Mouse (Mus musculus): ENCODE data around the gene Cd40.

The Cd40 gene

GRCm38 (mm10) chr2:165056377-165057085, 1.1 kb downstream of the Cd40 start:
- DNase-seq (ENCODE audit: low spot score in 2 of 2) = no peak

- DNase-seq (ENCODE audit: low spot score in 2 of 2) = no peak
These were observed 4.5 kb downstream of the Cd40 start for GRCm38 (mm10) chr2:165059961-165060360.

- no peak for DNase-seq (ENCODE audit: low spot score in 2 of 2)
These were observed 6.4 kb downstream of the Cd40 start for GRCm38 (mm10) chr2:165061638-165062433.

GRCm38 (mm10) chr2:165064489-165064888, 9.1 kb downstream of the Cd40 start:
- peak; percentile 67 to 72 for DNase-seq (ENCODE audit: low spot score in 2 of 2)

GRCm38 (mm10) chr2:165068806-165069205, 13.4 kb downstream of the Cd40 start:
- no peak for DNase-seq (ENCODE audit: low spot score in 2 of 2)

- peak; percentile 82 to 86 for DNase-seq (ENCODE audit: low spot score in 2 of 2)
These were observed 14.8 kb downstream of the Cd40 start for GRCm38 (mm10) chr2:165070096-165070816.

GRCm38 (mm10) chr2:165073381-165073781, 18.0 kb downstream of the Cd40 start:
- peak in 1 of 2 experiments; percentile 31 for DNase-seq (ENCODE audit: low spot score in 2 of 2)

- DNase-seq (ENCODE audit: low spot score in 2 of 2) = peak; percentile 46 to 55
These were observed 18.9 kb downstream of the Cd40 start for GRCm38 (mm10) chr2:165074081-165074884.

- DNase-seq (ENCODE audit: low spot score in 2 of 2) = peak; percentile 92
These were observed 19.5 kb downstream of the Cd40 start for GRCm38 (mm10) chr2:165074937-165075336.

GRCm38 (mm10) chr2:165077055-165077454, 21.6 kb downstream of the Cd40 start:
- DNase-seq (ENCODE audit: low spot score in 2 of 2) = no peak

GRCm38 (mm10) chr2:165078045-165078444, 22.6 kb downstream of the Cd40 start:
- peak in 1 of 2 experiments; percentile 46 for DNase-seq (ENCODE audit: low spot score in 2 of 2)

GRCm38 (mm10) chr2:165078605-165079004, 23.2 kb downstream of the Cd40 start:
- DNase-seq (ENCODE audit: low spot score in 2 of 2) = no peak

- DNase-seq (ENCODE audit: low spot score in 2 of 2) = no peak
These were observed 25.2 kb downstream of the Cd40 start for GRCm38 (mm10) chr2:165080657-165081056.

- no peak for DNase-seq (ENCODE audit: low spot score in 2 of 2)
These were observed 25.8 kb downstream of the Cd40 start for GRCm38 (mm10) chr2:165081257-165081656.

- no peak for DNase-seq (ENCODE audit: low spot score in 2 of 2)
These were observed 31.2 kb downstream of the Cd40 start for GRCm38 (mm10) chr2:165086634-165087033.

GRCm38 (mm10) chr2:165089470-165089869, 34.0 kb downstream of the Cd40 start:
- DNase-seq (ENCODE audit: low spot score in 2 of 2) = no peak

- DNase-seq (ENCODE audit: low spot score in 2 of 2) = no peak
These were observed 35.2 kb downstream of the Cd40 start, which contains the start of gene 1700025C18Rik for GRCm38 (mm10) chr2:165090650-165091049. 1700025C18Rik (minus strand) TSS chr2:165090750.

- no peak for DNase-seq (ENCODE audit: low spot score in 2 of 2)
These were observed 36.1 kb downstream of the Cd40 start for GRCm38 (mm10) chr2:165091433-165091965.

- DNase-seq (ENCODE audit: low spot score in 2 of 2) = no peak
These were observed 37.0 kb downstream of the Cd40 start for GRCm38 (mm10) chr2:165092393-165092792.

- no peak for DNase-seq (ENCODE audit: low spot score in 2 of 2)
These were observed 40.9 kb downstream of the Cd40 start for GRCm38 (mm10) chr2:165096367-165096766.

- no peak for DNase-seq (ENCODE audit: low spot score in 2 of 2)
These were observed 43.4 kb downstream of the Cd40 start for GRCm38 (mm10) chr2:165098861-165099260.
